Mouse (Mus musculus) effector memory CD4-positive, alpha-beta T cell, adult 5 months (primary cell): ENCODE results near the gene Siglecg. TPM values are rescaled to one million over a fixed set of nuclear protein-coding genes. Genes with fewer than 3 reads are reported as not detected.

Experiments
- polyA plus RNA-seq: library from polyadenylated mRNA; unstranded; fragments of 100-300 nt; shearing (Covaris generic); gene quantifications from one replicate; pipeline ENCODE4 v1.2.1, GENCODE M21; 2017

Gene Siglecg
- polyA plus RNA-seq = not detected

DNA sequence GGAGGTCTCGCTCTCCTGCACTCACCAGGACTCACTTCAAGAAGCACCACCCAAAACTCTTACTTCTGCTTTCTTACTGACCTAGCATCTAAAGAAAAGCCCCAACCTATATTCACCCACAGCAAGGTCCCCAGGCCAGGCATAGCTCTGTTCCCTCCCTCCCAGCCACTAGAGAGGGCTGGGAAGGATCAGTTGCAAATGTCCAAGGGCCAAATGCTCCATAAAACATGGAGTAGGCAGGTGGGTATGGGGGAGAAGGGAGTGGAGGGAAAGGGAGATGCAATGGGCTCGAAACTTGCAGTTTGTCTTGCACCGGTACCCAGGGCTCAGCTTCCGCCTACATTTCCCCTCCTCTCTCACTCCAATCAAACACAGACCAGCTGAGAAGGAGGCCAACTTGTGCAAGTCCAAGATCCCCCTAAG, at the start of gene Siglecg:
Gene Siglecg, plus strand, starts transcription at position 74 of the 423 bp plus-strand sequence.

DNA sequence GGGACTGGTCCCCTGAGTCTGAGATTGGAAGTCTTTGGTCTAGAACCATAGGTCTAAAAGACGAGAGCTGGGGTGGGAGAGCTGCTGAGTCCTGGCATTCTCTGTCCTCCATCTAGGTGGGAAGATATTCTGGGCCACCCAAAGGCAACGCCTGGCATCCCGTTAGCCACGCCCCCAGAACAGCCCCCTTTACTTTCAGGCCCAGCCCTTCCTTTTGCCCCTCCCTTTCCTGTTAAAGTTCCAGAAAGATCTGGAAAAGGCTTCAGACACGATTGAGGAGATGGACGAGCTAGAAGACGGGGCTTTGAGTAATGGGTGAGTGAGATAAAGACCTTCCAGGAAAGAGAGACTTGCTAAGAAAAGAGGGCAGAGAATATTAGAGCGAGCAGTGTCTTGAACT, 19.4 kb downstream of the Siglecg start, which contains the start of gene Lim2:
Gene Lim2, plus strand, starts transcription at position 265 of the 400 bp plus-strand sequence.

DNA sequence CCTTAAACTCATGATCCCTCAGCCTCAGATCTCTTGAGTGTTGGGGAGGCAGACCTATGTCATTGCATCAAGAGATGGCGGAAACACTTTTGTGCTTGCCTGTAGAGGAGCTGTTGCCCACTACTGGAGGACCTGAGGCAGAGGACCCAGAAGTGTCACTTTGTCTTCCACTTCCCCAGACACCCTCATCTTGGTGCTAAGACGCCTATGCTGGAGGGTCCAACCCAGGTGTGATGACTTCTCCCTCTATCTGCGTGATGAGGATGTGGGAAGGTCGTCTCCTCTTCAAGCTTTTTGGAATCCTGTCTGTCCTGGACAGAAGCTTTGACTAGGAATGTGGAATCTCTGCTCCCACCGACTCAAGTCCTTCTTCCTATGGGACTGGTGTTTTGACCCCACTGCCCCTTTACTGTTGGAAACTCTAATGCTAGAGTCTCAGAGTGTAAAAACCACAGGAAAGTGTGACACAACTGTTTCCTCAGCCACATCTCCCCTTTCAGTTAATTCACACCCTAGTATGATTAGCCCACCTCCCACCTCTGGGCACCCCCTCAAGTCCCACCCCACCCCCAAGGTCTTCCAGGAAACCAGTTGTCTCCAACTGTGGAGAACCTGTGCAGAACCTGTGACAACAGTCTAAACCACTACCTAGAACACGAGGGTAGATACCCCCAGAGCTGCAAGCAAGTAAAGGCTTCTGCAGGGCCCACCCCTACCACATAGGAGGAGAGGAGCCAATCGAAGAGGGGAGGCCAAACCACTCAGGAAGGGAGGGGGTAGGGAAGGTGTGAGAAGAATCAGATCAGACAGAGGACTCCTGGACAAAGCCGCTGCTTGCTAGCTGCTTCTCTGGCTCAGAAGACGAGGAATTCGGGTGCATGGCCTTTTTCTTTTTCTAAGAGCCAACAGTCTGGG, 28.6 kb downstream of the Siglecg start, which contains the start of gene Nkg7:
Gene Nkg7, plus strand, starts transcription at position 733 of the 915 bp plus-strand sequence.

DNA sequence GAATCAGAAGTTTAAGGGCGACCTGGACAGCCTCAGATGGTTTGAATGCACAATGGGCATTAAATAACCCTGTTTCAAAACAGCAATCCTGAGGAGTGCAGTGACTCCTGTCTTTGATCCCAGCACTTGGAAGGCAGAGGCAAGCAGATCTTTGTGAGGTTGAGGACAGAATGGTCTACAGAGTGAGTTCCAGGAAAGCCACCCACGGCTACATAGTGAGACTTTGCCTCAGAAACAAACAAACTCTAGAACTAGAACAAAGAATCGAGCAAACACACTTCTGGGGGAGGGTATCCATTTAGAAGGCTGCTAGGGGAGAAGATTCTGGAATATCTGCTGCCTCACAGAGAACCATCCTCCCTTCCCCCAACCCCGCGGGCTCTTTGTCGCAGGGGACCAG, 32.5 kb downstream of the Siglecg start, which contains the start of gene Cldnd2:
Gene Cldnd2, plus strand, starts transcription at position 301 of the 400 bp plus-strand sequence.

DNA sequence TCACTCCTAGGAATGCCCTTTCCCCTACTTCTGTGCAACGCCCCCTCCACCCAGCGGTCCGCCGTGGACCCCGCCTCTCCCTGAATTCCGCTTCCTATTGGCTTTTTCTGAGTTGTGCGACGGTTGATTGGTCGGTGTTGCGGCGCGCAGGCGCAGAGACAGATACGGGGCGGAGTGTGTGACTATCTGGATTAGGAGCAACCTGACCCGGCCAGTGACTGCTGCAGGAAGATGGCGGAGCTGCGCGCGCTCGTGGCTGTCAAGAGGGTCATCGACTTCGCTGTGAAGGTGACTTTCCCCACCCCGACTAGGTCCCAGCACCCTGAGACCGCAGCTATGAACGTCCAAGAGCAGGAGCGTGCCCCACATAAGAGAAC, 35.9 kb downstream of the Siglecg start, which contains the start of the genes Etfb and Gm45233:
Gene Etfb, plus strand, starts transcription at position 167 of the 377 bp plus-strand sequence.
Gene Gm45233, plus strand, starts transcription at position 212 of the 377 bp plus-strand sequence.

DNA sequence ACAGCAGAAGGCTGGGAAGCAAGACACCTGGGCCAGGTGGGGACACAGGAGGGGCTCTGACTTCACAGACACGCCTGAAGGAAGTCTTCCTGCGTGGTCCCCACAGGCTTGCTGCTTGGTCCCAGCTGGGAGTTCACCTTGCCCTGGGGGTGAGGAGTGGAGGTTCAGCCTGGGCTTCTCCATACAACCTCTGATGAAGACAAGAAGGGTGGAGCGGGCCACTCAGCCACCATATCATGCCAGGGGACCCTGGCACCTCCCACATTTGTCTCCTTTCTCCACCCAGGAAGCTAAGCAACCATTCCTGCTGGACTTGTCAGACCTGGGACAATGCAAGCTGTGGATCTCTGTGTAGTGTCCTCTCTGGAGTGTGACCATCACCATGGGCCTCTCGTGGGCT, 54.8 kb downstream of the Siglecg start, which contains the start of gene Vsig10l:
Gene Vsig10l, plus strand, starts transcription at position 301 of the 400 bp plus-strand sequence.

Other genes starting within 250 kb of the Siglecg start
- 19.0 TPM for gene Zfp715, start 94.9 kb upstream of the Siglecg start, polyA plus RNA-seq
- not detected for gene Siglecf, start 56.9 kb upstream of the Siglecg start, polyA plus RNA-seq
- gene Lim2, start 19.5 kb downstream of the Siglecg start, polyA plus RNA-seq = not detected
- gene Nkg7, start 28.9 kb downstream of the Siglecg start, polyA plus RNA-seq = 634 TPM
- gene Cldnd2, start 32.6 kb downstream of the Siglecg start, polyA plus RNA-seq = not detected
- gene Etfb, start 35.9 kb downstream of the Siglecg start, polyA plus RNA-seq = 73.5 TPM
- 0.50 TPM for gene Gm45233, start 35.9 kb downstream of the Siglecg start, polyA plus RNA-seq
- gene Vsig10l, start 54.9 kb downstream of the Siglecg start, polyA plus RNA-seq = 3.8 TPM
- not detected for gene Iglon5, start 81.9 kb downstream of the Siglecg start, polyA plus RNA-seq
- not detected for gene 4931406B18Rik, start 97.7 kb downstream of the Siglecg start, polyA plus RNA-seq
- gene Cd33, start 136.2 kb downstream of the Siglecg start, polyA plus RNA-seq = not detected
- gene Zfp658, start 154.1 kb downstream of the Siglecg start, polyA plus RNA-seq = 2.3 TPM
- 4.0 TPM for gene Zfp719, start 171.4 kb downstream of the Siglecg start, polyA plus RNA-seq
- gene Zfp819, start 199.0 kb downstream of the Siglecg start, polyA plus RNA-seq = not detected
- not detected for gene Ceacam18, start 226.5 kb downstream of the Siglecg start, polyA plus RNA-seq